Mouse (Mus musculus) liver, embryonic 11.5 days (tissue): ENCODE data around the gene Foxp1. TPM values are rescaled to one million over a fixed set of nuclear protein-coding genes. Genes with fewer than 3 reads are reported as not detected.

Experiments
- ATAC-seq: fragments of 200-750 bp; cut with Nextera tagmentation; replicated peaks from 2 replicates; pipeline ENCODE4 v1.8.0; 2017; ENCODE audit warnings: moderate number of reproducible peaks, mild to moderate bottlenecking, moderate TSS enrichment, moderate library complexity; ENCODE audit not compliant: low FRiP score
- DNase-seq: peaks from one replicate; pipeline ENCODE4 v3.0.0-alpha.2; 2017; ENCODE audit warnings: low spot score
- H3K27ac ChIP-seq: fragments of 300-500 bp; sonication (generic); 2 replicates; pipeline ENCODE4 v1.5.1; 2014; ENCODE audit warnings: mild to moderate bottlenecking, low read depth, low read length, control low read depth
- H3K27me3 ChIP-seq: fragments of 300-500 bp; sonication (generic); replicated peaks from 2 replicates; pipeline ENCODE4 v1.6.1; 2014; ENCODE audit warnings: low read length, mixed read lengths; ENCODE audit not compliant: control insufficient read depth, insufficient read depth
- H3K36me3 ChIP-seq: fragments of 300-500 bp; sonication (generic); 2 replicates; pipeline ENCODE4 v1.6.1; 2014; ENCODE audit warnings: mild to moderate bottlenecking, low read length, moderate library complexity, mixed read lengths; ENCODE audit not compliant: control insufficient read depth, insufficient read depth
- H3K4me1 ChIP-seq: fragments of 300-500 bp; sonication (generic); replicated peaks from 2 replicates; pipeline ENCODE4 v1.6.1; 2014; ENCODE audit warnings: low read length, mixed read lengths; ENCODE audit not compliant: control insufficient read depth, insufficient read depth
- H3K4me2 ChIP-seq: fragments of 300-500 bp; sonication (generic); 2 replicates; pipeline ENCODE4 v1.6.1; 2014; ENCODE audit warnings: mild to moderate bottlenecking, control low read depth, moderate library complexity
- H3K4me3 ChIP-seq: fragments of 300-500 bp; sonication (generic); 2 replicates; pipeline ENCODE4 v1.5.1; 2014; ENCODE audit warnings: low read depth, low read length, control low read depth
- H3K9ac ChIP-seq: fragments of 300-500 bp; sonication (generic); 2 replicates; pipeline ENCODE4 v1.6.1; 2014; ENCODE audit warnings: low read depth, low read length, control low read depth
- H3K9me3 ChIP-seq: fragments of 300-500 bp; sonication (generic); 2 replicates; pipeline ENCODE4 v1.6.1; 2016; ENCODE audit warnings: low read length, inconsistent platforms, mixed read lengths; ENCODE audit not compliant: control insufficient read depth
- WGBS: fragments of 180-500 bp; shearing (Covaris S2); extraction: QIAGEN DNeasy Blood & Tissue Kit; methylation state at CpG from one replicate; pipeline ENCODE4 v1.1.7; 2014; 5-methylcytosine and 5-hydroxymethylcytosine counted together
- polyA plus RNA-seq: library from polyadenylated mRNA; unstranded; fragments of >200 nt; fragmentation: Nextera tagmentation; extraction: Ambion mirVana; gene quantifications from 2 replicates; pipeline ENCODE4 v1.2.1, GENCODE M21; 2014

Foxp1 gene
- polyA plus RNA-seq, 1 experiment from 2014 or later = 62.1 TPM

- H3K4me3 ChIP-seq = no peak overlapping the region
- WGBS = 70% methylated on average over 12 of the region's 12 CpGs
- no peak overlapping the region for H3K9ac ChIP-seq
- no peaks in the 10 kb centered on the region for H3K36me3 ChIP-seq
- ATAC-seq (no peak), DNase-seq (no peak)
- H3K27me3 ChIP-seq = no peaks in the 10 kb centered on the region
- H3K4me2 ChIP-seq = no peak overlapping the region
- peaks cover 9% of the 10 kb centered on the region for H3K4me1 ChIP-seq
- H3K27ac ChIP-seq = no peak overlapping the region
- no peaks in the 10 kb centered on the region for H3K9me3 ChIP-seq
Observed at GRCm38 (mm10) chr6:99191041-99191635, 331.4 kb downstream of the Foxp1 start.

- H3K36me3 ChIP-seq = no peaks in the 10 kb centered on the region
- no peak overlapping the region for H3K9ac ChIP-seq
- ATAC-seq (no peak), DNase-seq (no peak)
- no peak overlapping the region for H3K4me2 ChIP-seq
- no peak overlapping the region for H3K4me3 ChIP-seq
- peaks cover 9% of the 10 kb centered on the region for H3K4me1 ChIP-seq
- 64% methylated on average over 8 of the region's 8 CpGs for WGBS
- H3K27me3 ChIP-seq = no peaks in the 10 kb centered on the region
- no peaks in the 10 kb centered on the region for H3K9me3 ChIP-seq
- H3K27ac ChIP-seq = no peak overlapping the region
Observed at GRCm38 (mm10) chr6:99189967-99190366, 332.6 kb downstream of the Foxp1 start.

- peaks cover 7% of the 10 kb centered on the region for H3K4me1 ChIP-seq
Observed at GRCm38 (mm10) chr6:99188366-99189216, 333.9 kb downstream of the Foxp1 start.

GRCm38 (mm10) chr6:99187914-99188313 is 334.6 kb downstream of the Foxp1 start:
- Histone ChIP-seq H3K9me3 (no peaks in the 10 kb centered on the region), H3K27ac (no peak overlapping the region), H3K4me2 (no peak overlapping the region), H3K4me1 (peaks cover 7% of the 10 kb centered on the region), H3K9ac (no peak overlapping the region), H3K4me3 (no peak overlapping the region), H3K36me3 (no peaks in the 10 kb centered on the region), H3K27me3 (no peaks in the 10 kb centered on the region)
- no peak for ATAC-seq
- DNase-seq = no peak
- WGBS = 57% methylated on average over 3 of the region's 3 CpGs

More at GRCm38 (mm10) chr6:99188366-99189216, 333.9 kb downstream of the Foxp1 start:
- no peak for ATAC-seq
- no peaks in the 10 kb centered on the region for H3K36me3 ChIP-seq
- no peak overlapping the region for H3K4me3 ChIP-seq
- no peak overlapping the region for H3K27ac ChIP-seq
- no peaks in the 10 kb centered on the region for H3K9me3 ChIP-seq
- H3K27me3 ChIP-seq = no peaks in the 10 kb centered on the region
- H3K4me2 ChIP-seq = no peak overlapping the region
- no peak for DNase-seq
- 25% methylated on average over 4 of the region's 4 CpGs for WGBS
- no peak overlapping the region for H3K9ac ChIP-seq

- no peak for ATAC-seq
- WGBS = 65% methylated on average over 2 of the region's 2 CpGs
- no peak overlapping the region for H3K9ac ChIP-seq
Observed at GRCm38 (mm10) chr6:99187415-99187814, 335.1 kb downstream of the Foxp1 start.

GRCm38 (mm10) chr6:99186569-99186968 is 336.0 kb downstream of the Foxp1 start:
- whole genome bisulfite sequencing = 71% methylated on average over 7 of the region's 7 CpGs
- Histone ChIP-seq H3K9me3 (no peaks in the 10 kb centered on the region), H3K4me2 (no peak overlapping the region), H3K4me1 (peaks cover 3% of the 10 kb centered on the region), H3K27me3 (no peaks in the 10 kb centered on the region), H3K4me3 (no peak overlapping the region), H3K27ac (no peak overlapping the region), H3K36me3 (no peaks in the 10 kb centered on the region), H3K9ac (no peak overlapping the region)
- ATAC-seq = no peak
- no peak for DNase-seq

More at GRCm38 (mm10) chr6:99187415-99187814, 335.1 kb downstream of the Foxp1 start:
- no peak for DNase-seq
- Histone ChIP-seq H3K36me3 (no peaks in the 10 kb centered on the region), H3K4me3 (no peak overlapping the region), H3K9me3 (no peaks in the 10 kb centered on the region), H3K4me2 (no peak overlapping the region), H3K27me3 (no peaks in the 10 kb centered on the region), H3K27ac (no peak overlapping the region), H3K4me1 (peaks cover 7% of the 10 kb centered on the region)

GRCm38 (mm10) chr6:99185797-99186196 is 336.7 kb downstream of the Foxp1 start:
- DNase-seq (no peak), ATAC-seq (no peak)
- Histone ChIP-seq H3K36me3 (no peaks in the 10 kb centered on the region), H3K27ac (no peak overlapping the region), H3K4me2 (no peak overlapping the region), H3K9ac (no peak overlapping the region), H3K4me3 (no peak overlapping the region), H3K9me3 (no peaks in the 10 kb centered on the region), H3K27me3 (no peaks in the 10 kb centered on the region), H3K4me1 (peaks cover 3% of the 10 kb centered on the region)
- 76% methylated on average over 2 of the region's 2 CpGs for WGBS

GRCm38 (mm10) chr6:99184051-99184450 is 338.5 kb downstream of the Foxp1 start:
- DNase-seq (no peak), ATAC-seq (no peak)
- WGBS = 86% methylated on average over 5 of the region's 5 CpGs
- no peak overlapping the region for H3K4me2 ChIP-seq
- no peak overlapping the region for H3K9ac ChIP-seq
- no peak overlapping the region for H3K27ac ChIP-seq
- no peaks in the 10 kb centered on the region for H3K36me3 ChIP-seq
- no peaks in the 10 kb centered on the region for H3K27me3 ChIP-seq
- no peaks in the 10 kb centered on the region for H3K9me3 ChIP-seq
- H3K4me1 ChIP-seq = peaks cover 3% of the 10 kb centered on the region
- H3K4me3 ChIP-seq = no peak overlapping the region

- no peak overlapping the region for H3K4me3 ChIP-seq
- H3K4me1 ChIP-seq = peaks cover 3% of the 10 kb centered on the region; the same call in 1 of the 2 replicates
- H3K4me2 ChIP-seq = no peak overlapping the region
- ATAC-seq (no peak), DNase-seq (no peak)
- H3K9ac ChIP-seq = no peak overlapping the region
- H3K27me3 ChIP-seq = no peaks in the 10 kb centered on the region
- WGBS = 75% methylated on average over 4 of the region's 4 CpGs
- no peaks in the 10 kb centered on the region for H3K36me3 ChIP-seq
- no peaks in the 10 kb centered on the region for H3K9me3 ChIP-seq
- no peak overlapping the region for H3K27ac ChIP-seq
Observed at GRCm38 (mm10) chr6:99182777-99183176, 339.7 kb downstream of the Foxp1 start.
